Mouse (Mus musculus): Measurements from ENCODE around the gene Hist1h2ae.
"Not testable (repeated sequence)": the region's sequence is repeated elsewhere in the genome, so short reads cannot be mapped to it uniquely, and the experiment has no call there.

- TF ChIP-seq POLR2A (IDR thresholded peaks at IDR 0.05; ENCODE audit: low read depth, low read length) = peak; percentile 85
- TF ChIP-seq CTCF (IDR thresholded peaks at IDR 0.05; ENCODE audit: extremely low read depth, insufficient read length, insufficient replicate concordance, low read depth, low read length) = not testable (repeated sequence)
Observed at GRCm38 (mm10) chr13:23551146-23551834, 19.7 kb downstream of the Hist1h2ae start, which contains the start of gene Hist1h4f.

Measured in small intestine, adult 2 months (tissue).